Mouse (Mus musculus): ENCODE results near the gene Cers1.

Gene Cers1

GRCm38 (mm10) chr8:70316511-70317504, 1.2 kb downstream of the Cers1 start:
- DNase-seq (ENCODE audit: low spot score): peak; percentile 89

GRCm38 (mm10) chr8:70317872-70318271, 2.3 kb downstream of the Cers1 start:
- DNase-seq (ENCODE audit: low spot score): no peak

GRCm38 (mm10) chr8:70323716-70324115, 8.1 kb downstream of the Cers1 start:
- no peak for DNase-seq (ENCODE audit: low spot score)

- DNase-seq (ENCODE audit: low spot score): peak; percentile 37
Observed at GRCm38 (mm10) chr8:70327512-70327911, 11.9 kb downstream of the Cers1 start.

- peak; percentile 36 for DNase-seq (ENCODE audit: low spot score)
Observed at GRCm38 (mm10) chr8:70329124-70329834, 13.7 kb downstream of the Cers1 start, which contains the start of gene Gdf1. Gdf1 (plus strand) TSS chr8:70329817.

- peak; percentile 28 for DNase-seq (ENCODE audit: low spot score)
Observed at GRCm38 (mm10) chr8:70329835-70330740, 14.5 kb downstream of the Cers1 start.

- peak; percentile 71 for DNase-seq (ENCODE audit: low spot score)
Observed at GRCm38 (mm10) chr8:70330741-70331364, 15.3 kb downstream of the Cers1 start.

- no peak for DNase-seq (ENCODE audit: low spot score)
Observed at GRCm38 (mm10) chr8:70331526-70331925, 16.0 kb downstream of the Cers1 start.

GRCm38 (mm10) chr8:70332070-70332877, 16.7 kb downstream of the Cers1 start:
- peak; percentile 72 for DNase-seq (ENCODE audit: low spot score)

GRCm38 (mm10) chr8:70332878-70333202, 17.3 kb downstream of the Cers1 start:
- no peak for DNase-seq (ENCODE audit: low spot score)

- DNase-seq (ENCODE audit: low spot score): no peak
Observed at GRCm38 (mm10) chr8:70338931-70339330, 23.4 kb downstream of the Cers1 start.

- peak; percentile 50 for DNase-seq (ENCODE audit: low spot score)
Observed at GRCm38 (mm10) chr8:70340659-70341058, 25.1 kb downstream of the Cers1 start.

- no peak for DNase-seq (ENCODE audit: low spot score)
Observed at GRCm38 (mm10) chr8:70342007-70342406, 26.4 kb downstream of the Cers1 start.

GRCm38 (mm10) chr8:70343076-70343475, 27.5 kb downstream of the Cers1 start:
- no peak for DNase-seq (ENCODE audit: low spot score)

- peak; percentile 62 for DNase-seq (ENCODE audit: low spot score)
Observed at GRCm38 (mm10) chr8:70343696-70344095, 28.1 kb downstream of the Cers1 start.

- DNase-seq (ENCODE audit: low spot score): no peak
Observed at GRCm38 (mm10) chr8:70344279-70344678, 28.7 kb downstream of the Cers1 start.

GRCm38 (mm10) chr8:70347443-70347842, 31.9 kb downstream of the Cers1 start:
- DNase-seq (ENCODE audit: low spot score): no peak

GRCm38 (mm10) chr8:70347860-70348420, 32.4 kb downstream of the Cers1 start:
- no peak for DNase-seq (ENCODE audit: low spot score)

- DNase-seq (ENCODE audit: low spot score): no peak
Observed at GRCm38 (mm10) chr8:70351035-70351999, 35.7 kb downstream of the Cers1 start.
